Mouse (Mus musculus) stomach, embryonic 14.5 days (tissue): ENCODE measurements at regions not wholly inside any gene's neighbourhood (a gene's known extent, or its start where the extent isn't known, plus 50 kb on each side); places are given as distances from the start of the nearest gene placed in this dataset.

Experiments used
- ATAC-seq: fragments of 200-750 bp; cut with Nextera tagmentation; 2 replicates; pipeline ENCODE4 v1.8.0; 2017; ENCODE audit warnings: low read depth, moderate TSS enrichment; ENCODE audit not compliant: insufficient number of reproducible peaks, insufficient read depth, low FRiP score
- H3K27ac ChIP-seq: fragments of 300-500 bp; sonication (generic); 2 replicates; pipeline ENCODE4 v1.5.1; 2014; ENCODE audit warnings: mild to moderate bottlenecking, low read length, moderate library complexity, mixed read lengths
- H3K27me3 ChIP-seq: fragments of 300-500 bp; sonication (generic); 2 replicates; pipeline ENCODE4 v1.6.1; 2014; ENCODE audit warnings: low read length, control low read depth, mixed read lengths; ENCODE audit not compliant: control insufficient read depth, insufficient read depth
- H3K36me3 ChIP-seq: fragments of 300-500 bp; sonication (generic); 2 replicates; pipeline ENCODE4 v1.6.1; 2014; ENCODE audit warnings: mild to moderate bottlenecking, control low read depth, low read length, moderate library complexity, mixed read lengths; ENCODE audit not compliant: control insufficient read depth, insufficient read depth
- H3K4me1 ChIP-seq: fragments of 300-500 bp; sonication (generic); 2 replicates; pipeline ENCODE4 v1.6.1; 2014; ENCODE audit warnings: low read length, control low read depth, mixed read lengths; ENCODE audit not compliant: control insufficient read depth, insufficient read depth
- H3K4me2 ChIP-seq: fragments of 300-500 bp; sonication (generic); replicated peaks from 2 replicates; pipeline ENCODE4 v1.6.1; 2014; ENCODE audit warnings: low read depth, low read length, control low read depth
- H3K4me3 ChIP-seq: fragments of 300-500 bp; sonication (generic); 2 replicates; pipeline ENCODE4 v1.5.1; 2014; ENCODE audit warnings: low read depth, low read length, control low read depth
- H3K9ac ChIP-seq: fragments of 300-500 bp; sonication (generic); replicated peaks from 2 replicates; pipeline ENCODE4 v1.6.1; 2014; ENCODE audit warnings: low read depth, mild to moderate bottlenecking, control low read depth, low read length, moderate library complexity, mixed read lengths
- H3K9me3 ChIP-seq: fragments of 300-500 bp; sonication (generic); 2 replicates; pipeline ENCODE4 v1.6.1; 2016; ENCODE audit warnings: low read depth, low read length, control low read depth; ENCODE audit not compliant: control insufficient read depth
- WGBS: fragments of 180-500 bp; shearing (Covaris S2); extraction: QIAGEN DNeasy Blood & Tissue Kit; methylation state at CpG from one replicate; pipeline ENCODE4 v1.1.7; 2014; 5-methylcytosine and 5-hydroxymethylcytosine counted together

GRCm38 (mm10) chr6:36058206-36058605, 329.7 kb upstream of the Chrm2 start:
- Histone ChIP-seq H3K4me3 (no peak overlapping the region), H3K4me1 (no peaks in the 10 kb centered on the region), H3K27me3 (no peaks in the 10 kb centered on the region), H3K9ac (no peak overlapping the region), H3K27ac (no peak overlapping the region), H3K4me2 (no peak overlapping the region), H3K36me3 (no peaks in the 10 kb centered on the region), H3K9me3 (no peaks in the 10 kb centered on the region)
- no peak for ATAC-seq

DNA sequence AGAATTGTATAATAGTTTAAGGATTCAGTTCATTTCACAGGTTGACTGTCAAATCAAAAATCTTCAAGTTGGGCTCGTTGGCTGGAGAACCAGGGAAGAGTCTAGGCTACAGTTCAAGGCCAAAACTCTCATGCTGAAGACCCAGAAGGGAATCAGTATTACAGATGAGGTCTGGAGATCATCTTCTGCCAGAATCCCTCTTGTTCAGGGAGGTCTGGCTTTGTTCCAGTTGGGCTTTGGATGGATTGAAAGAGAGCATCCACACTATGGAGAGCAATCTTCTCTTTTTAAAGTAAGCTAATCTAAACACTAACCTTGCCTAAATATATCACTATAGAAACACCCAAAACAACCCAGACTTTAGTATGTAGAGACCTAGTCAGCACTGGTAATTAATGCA, 327.5 kb upstream of the Chrm2 start:
- H3K27me3 ChIP-seq: no peaks in the 10 kb centered on the region
- H3K4me2 ChIP-seq: no peak overlapping the region
- H3K4me1 ChIP-seq: no peaks in the 10 kb centered on the region
- WGBS: 43% methylated on average over 1 of the region's 1 CpGs
- H3K9ac ChIP-seq: no peak overlapping the region
- H3K4me3 ChIP-seq: no peak overlapping the region
- no peaks in the 10 kb centered on the region for H3K9me3 ChIP-seq
- no peak for ATAC-seq
- no peaks in the 10 kb centered on the region for H3K36me3 ChIP-seq
- H3K27ac ChIP-seq: no peak overlapping the region

GRCm38 (mm10) chr6:36064919-36065318, 323.0 kb upstream of the Chrm2 start:
- no peak overlapping the region for H3K4me3 ChIP-seq
- 88% methylated on average over 1 of the region's 1 CpGs for WGBS
- no peaks in the 10 kb centered on the region for H3K36me3 ChIP-seq
- no peaks in the 10 kb centered on the region for H3K4me1 ChIP-seq
- no peak overlapping the region for H3K27ac ChIP-seq
- H3K4me2 ChIP-seq: no peak overlapping the region
- H3K9me3 ChIP-seq: no peaks in the 10 kb centered on the region
- no peak overlapping the region for H3K9ac ChIP-seq
- no peak for ATAC-seq
- no peaks in the 10 kb centered on the region for H3K27me3 ChIP-seq

DNA sequence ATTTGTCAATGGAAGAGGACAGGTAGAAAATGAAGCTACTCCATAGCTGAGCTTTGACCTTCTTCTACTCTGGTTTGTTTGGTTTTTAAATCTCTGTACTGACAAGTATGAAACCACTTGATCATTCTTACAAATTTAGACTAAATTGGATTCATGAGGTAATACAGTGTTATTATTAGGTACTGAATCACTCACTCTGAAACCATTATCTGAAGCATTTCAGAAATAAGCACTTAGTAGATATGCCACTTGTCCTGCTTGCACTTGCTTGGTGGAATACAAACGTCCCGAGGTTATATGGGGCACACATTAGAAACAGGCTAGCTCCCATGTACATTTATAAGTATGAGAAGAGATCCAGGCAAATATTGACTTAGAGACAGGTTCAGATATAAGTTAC, 319.2 kb upstream of the Chrm2 start:
- Histone ChIP-seq H3K9ac (no peak overlapping the region), H3K4me1 (no peaks in the 10 kb centered on the region), H3K27me3 (no peaks in the 10 kb centered on the region), H3K9me3 (no peaks in the 10 kb centered on the region), H3K36me3 (no peaks in the 10 kb centered on the region), H3K4me3 (no peak overlapping the region), H3K4me2 (no peak overlapping the region), H3K27ac (no peak overlapping the region)
- no peak for ATAC-seq
- WGBS: 64% methylated on average over 2 of the region's 2 CpGs

- H3K27ac ChIP-seq: no peak overlapping the region
- H3K36me3 ChIP-seq: no peaks in the 10 kb centered on the region
- H3K9me3 ChIP-seq: no peaks in the 10 kb centered on the region
- WGBS: 64% methylated on average over 5 of the region's 5 CpGs
- H3K9ac ChIP-seq: no peak overlapping the region
- H3K4me2 ChIP-seq: no peak overlapping the region
- no peaks in the 10 kb centered on the region for H3K27me3 ChIP-seq
- ATAC-seq: no peak
- no peak overlapping the region for H3K4me3 ChIP-seq
- no peaks in the 10 kb centered on the region for H3K4me1 ChIP-seq
Measured at GRCm38 (mm10) chr6:36079559-36079958, 308.3 kb upstream of the Chrm2 start.

- H3K4me2 ChIP-seq: no peak overlapping the region
- no peaks in the 10 kb centered on the region for H3K36me3 ChIP-seq
- H3K27me3 ChIP-seq: no peaks in the 10 kb centered on the region
- H3K4me3 ChIP-seq: no peak overlapping the region
- H3K27ac ChIP-seq: no peak overlapping the region
- H3K4me1 ChIP-seq: no peaks in the 10 kb centered on the region
- H3K9ac ChIP-seq: no peak overlapping the region
- WGBS: 91% methylated on average over 2 of the region's 2 CpGs
- no peaks in the 10 kb centered on the region for H3K9me3 ChIP-seq
- ATAC-seq: no peak
Measured at GRCm38 (mm10) chr6:36093584-36093983, 294.3 kb upstream of the Chrm2 start.

DNA sequence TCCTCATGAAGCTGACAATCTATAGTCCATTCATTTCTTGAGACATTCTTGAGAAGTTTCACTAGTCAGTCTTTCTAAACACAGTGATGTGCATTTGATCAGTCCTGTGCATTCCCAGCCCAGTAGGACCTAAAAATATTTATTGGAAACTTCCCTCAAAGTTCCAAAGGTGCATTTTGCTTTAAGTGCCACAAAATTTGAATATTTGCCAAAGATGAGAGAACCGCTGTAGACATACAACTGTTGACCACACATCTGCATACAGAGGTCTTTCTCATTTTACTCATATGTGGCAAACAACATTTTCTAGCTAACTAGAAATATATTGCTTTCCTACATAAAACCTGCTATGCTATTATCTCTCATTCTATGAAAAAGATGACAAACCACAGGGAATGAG, 293.8 kb upstream of the Chrm2 start:
- Histone ChIP-seq H3K36me3 (no peaks in the 10 kb centered on the region), H3K4me3 (no peak overlapping the region), H3K4me2 (no peak overlapping the region), H3K4me1 (no peaks in the 10 kb centered on the region), H3K9ac (no peak overlapping the region), H3K27ac (no peak overlapping the region), H3K27me3 (no peaks in the 10 kb centered on the region), H3K9me3 (no peaks in the 10 kb centered on the region)
- WGBS: 89% methylated on average over 1 of the region's 1 CpGs
- no peak for ATAC-seq

GRCm38 (mm10) chr6:36097391-36097790, 290.5 kb upstream of the Chrm2 start:
- no peaks in the 10 kb centered on the region for H3K4me1 ChIP-seq
- no peaks in the 10 kb centered on the region for H3K36me3 ChIP-seq
- no peaks in the 10 kb centered on the region for H3K27me3 ChIP-seq
- H3K9ac ChIP-seq: no peak overlapping the region
- H3K4me3 ChIP-seq: no peak overlapping the region
- no peak overlapping the region for H3K4me2 ChIP-seq
- H3K27ac ChIP-seq: no peak overlapping the region
- WGBS: 28% methylated on average over 2 of the region's 2 CpGs
- no peak for ATAC-seq
- H3K9me3 ChIP-seq: no peaks in the 10 kb centered on the region

DNA sequence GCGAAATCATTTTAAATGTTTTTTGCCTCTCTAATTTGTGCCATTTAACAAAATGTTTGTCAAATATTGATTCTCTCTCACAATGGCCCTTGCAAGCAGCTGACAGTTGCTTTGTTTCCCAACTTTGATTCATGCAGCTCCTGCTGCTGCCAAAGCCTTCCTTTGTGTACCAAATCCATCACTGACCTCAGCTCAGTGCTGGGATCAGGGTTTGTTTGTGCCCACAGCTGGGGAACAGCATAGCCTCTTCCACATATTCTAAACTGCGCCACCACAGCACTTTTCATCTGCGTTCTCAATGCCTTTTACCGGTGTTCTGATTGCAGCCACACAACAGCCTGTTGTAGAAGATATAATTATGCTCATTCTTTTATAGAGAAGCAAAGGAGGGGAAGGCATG, 289.7 kb upstream of the Chrm2 start:
- no peaks in the 10 kb centered on the region for H3K9me3 ChIP-seq

More for the DNA sequence above, 289.7 kb upstream of the Chrm2 start:
- no peaks in the 10 kb centered on the region for H3K36me3 ChIP-seq
- H3K4me1 ChIP-seq: no peaks in the 10 kb centered on the region
- WGBS: 56% methylated on average over 4 of the region's 4 CpGs
- H3K27me3 ChIP-seq: no peaks in the 10 kb centered on the region
- H3K27ac ChIP-seq: no peak overlapping the region
- H3K4me3 ChIP-seq: no peak overlapping the region
- no peak for ATAC-seq
- H3K4me2 ChIP-seq: no peak overlapping the region
- H3K9ac ChIP-seq: no peak overlapping the region
